18 mouse cellular contexts compared by ENCODE assay signal in genomic region chr12:96558824-96559223, GRCm38 (mm10).
"Had no signal": no experiment of that assay in that cellular context is flagged by ENCODE, and none has a peak within 500 bp of the region (broad histone marks: within the 10 kb centered on the region; RNA-seq: fewer than 3 reads in every experiment).

No protein-coding gene starts in this region.

- H3K9me3 ChIP-seq: midbrain, embryonic 10.5 days; midbrain, embryonic 13.5 days; neural tube, embryonic 13.5 days; neural tube, embryonic 15.5 days had no signal

- H3K4me3 ChIP-seq: midbrain, embryonic 10.5 days; midbrain, embryonic 13.5 days; myocyte; neural tube, embryonic 13.5 days; neural tube, embryonic 15.5 days had no signal

- DNase-seq: lung, adult 18-20 months; lung, embryonic 14.5 days; lung, postnatal 10 days; lung, postnatal 4 days; retina, postnatal 1 day; right cerebral cortex, adult 18-20 months; right cerebral cortex, postnatal 25 days; right cerebral cortex, postnatal 4 days; spleen, adult 18-20 months; thymus, adult 18-20 months; thymus, postnatal 25 days; thymus, postnatal 4 days had no signal

- H3K9ac ChIP-seq: liver, embryonic 14.5 days; lung, embryonic 14.5 days; midbrain, embryonic 13.5 days; neural tube, embryonic 13.5 days; neural tube, embryonic 15.5 days had no signal

- H3K4me1 ChIP-seq: midbrain, embryonic 10.5 days; midbrain, embryonic 13.5 days; neural tube, embryonic 13.5 days; neural tube, embryonic 15.5 days had no signal

- ATAC-seq: midbrain, embryonic 13.5 days had no signal

- H3K27ac ChIP-seq: liver, embryonic 14.5 days; midbrain, embryonic 10.5 days; midbrain, embryonic 13.5 days; neural tube, embryonic 13.5 days; neural tube, embryonic 15.5 days had no signal

- H3K4me2 ChIP-seq: lung, embryonic 14.5 days; midbrain, embryonic 13.5 days; neural tube, embryonic 13.5 days; neural tube, embryonic 15.5 days had no signal

- H3K27me3 ChIP-seq: midbrain, embryonic 13.5 days; neural tube, embryonic 13.5 days; neural tube, embryonic 15.5 days had no signal

- H3K36me3 ChIP-seq: midbrain, embryonic 10.5 days; midbrain, embryonic 13.5 days; neural tube, embryonic 13.5 days; neural tube, embryonic 15.5 days had no signal
